Mouse (Mus musculus): ENCODE results near the gene Olfr1393.

DNA sequence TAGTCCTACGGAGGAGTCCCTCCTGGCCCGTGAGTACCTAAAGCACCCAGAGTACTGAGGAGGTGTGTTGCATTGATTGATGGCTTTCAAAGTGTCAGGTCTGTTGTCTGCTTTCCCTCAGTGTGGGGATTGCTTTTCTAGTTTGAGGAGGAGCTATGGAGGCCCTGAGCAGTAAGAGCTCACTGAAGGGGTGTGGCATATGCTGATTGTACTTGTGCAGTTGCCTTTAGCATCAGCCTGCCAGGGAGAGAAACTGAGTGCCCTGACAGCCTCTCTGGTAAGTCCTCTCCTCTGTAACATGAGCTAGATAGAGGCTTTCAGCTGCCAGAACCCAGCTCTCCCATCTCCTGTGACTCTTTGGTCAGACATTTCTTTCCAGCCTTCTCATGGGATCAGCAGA is 30.8 kb upstream of the Olfr1393 start:
- no peak for TF ChIP-seq CHD2 (IDR thresholded peaks at IDR 0.05; ENCODE audit: low read depth, low read length)
- no peak for TF ChIP-seq ZNF384 (IDR thresholded peaks at IDR 0.05; ENCODE audit: low read depth, low read length)
- no peak for TF ChIP-seq HCFC1 (IDR thresholded peaks at IDR 0.05; ENCODE audit: borderline replicate concordance, insufficient read depth, low read length)
- TF ChIP-seq MAFK (IDR thresholded peaks at IDR 0.05; ENCODE audit: insufficient read depth, low read depth, low read length), result no peak
